Mouse (Mus musculus) kidney, postnatal 0 days (tissue): ENCODE data around the gene Gna14. TPM values are rescaled to one million over a fixed set of nuclear protein-coding genes. Genes with fewer than 3 reads are reported as not detected.

Source experiments
- ATAC-seq: fragments of 200-750 bp; cut with Nextera tagmentation; replicated peaks from 2 replicates; pipeline ENCODE4 v1.8.0; 2017; ENCODE audit warnings: low read depth, moderate number of reproducible peaks, moderate TSS enrichment, moderate library complexity; ENCODE audit not compliant: low FRiP score
- DNase-seq: peaks from one replicate; pipeline ENCODE4 v3.0.0-alpha.2; 2016; ENCODE audit warnings: low spot score
- H3K27ac ChIP-seq: fragments of 300-500 bp; sonication (generic); 2 replicates; pipeline ENCODE4 v1.5.1; 2014; ENCODE audit warnings: mild to moderate bottlenecking
- H3K27me3 ChIP-seq: fragments of 300-500 bp; sonication (generic); 2 replicates; pipeline ENCODE4 v1.6.1; 2014; ENCODE audit warnings: low read length, mixed read lengths; ENCODE audit not compliant: insufficient read depth
- H3K36me3 ChIP-seq: fragments of 300-500 bp; sonication (generic); 2 replicates; pipeline ENCODE4 v1.6.1; 2014; ENCODE audit warnings: low read length, mixed read lengths; ENCODE audit not compliant: insufficient read depth
- H3K4me1 ChIP-seq: fragments of 300-500 bp; sonication (generic); replicated peaks from 2 replicates; pipeline ENCODE4 v1.6.1; 2014; ENCODE audit warnings: antibody characterized with exemption, low read length, mixed read lengths; ENCODE audit not compliant: insufficient read depth
- H3K4me2 ChIP-seq: fragments of 300-500 bp; sonication (generic); 2 replicates; pipeline ENCODE4 v1.6.1; 2014; ENCODE audit warnings: mild to moderate bottlenecking, low read length, moderate library complexity, mixed read lengths
- H3K4me3 ChIP-seq: fragments of 300-500 bp; sonication (generic); replicated peaks from 2 replicates; pipeline ENCODE4 v1.5.1; 2014; ENCODE audit warnings: low read depth, low read length
- H3K9ac ChIP-seq: fragments of 300-500 bp; sonication (generic); 2 replicates; pipeline ENCODE4 v1.6.1; 2014; ENCODE audit warnings: low read depth, low read length
- H3K9me3 ChIP-seq: fragments of 300-500 bp; sonication (generic); replicated peaks from 2 replicates; pipeline ENCODE4 v1.6.1; 2016; ENCODE audit warnings: low read length, inconsistent platforms, mixed read lengths
- CTCF ChIP-seq: IDR thresholded peaks from 2 replicates; pipeline ENCODE4 v1.5.1; 2016; ENCODE audit warnings: antibody characterized with exemption, low read depth, mild to moderate bottlenecking, moderate library complexity
- WGBS: fragments of 180-500 bp; shearing (Covaris S2); extraction: QIAGEN DNeasy Blood & Tissue Kit; methylation state at CpG from one replicate; pipeline ENCODE4 v1.1.7; 2014; 5-methylcytosine and 5-hydroxymethylcytosine counted together
- polyA plus RNA-seq: library from polyadenylated mRNA; unstranded; fragments of >200 nt; fragmentation: Nextera tagmentation; extraction: Ambion mirVana; gene quantifications from 2 replicates; pipeline ENCODE4 v1.2.1, GENCODE M21; 2015

The Gna14 gene
- polyA plus RNA-seq, 1 experiment from 2014 or later = 9.8 TPM

DNA sequence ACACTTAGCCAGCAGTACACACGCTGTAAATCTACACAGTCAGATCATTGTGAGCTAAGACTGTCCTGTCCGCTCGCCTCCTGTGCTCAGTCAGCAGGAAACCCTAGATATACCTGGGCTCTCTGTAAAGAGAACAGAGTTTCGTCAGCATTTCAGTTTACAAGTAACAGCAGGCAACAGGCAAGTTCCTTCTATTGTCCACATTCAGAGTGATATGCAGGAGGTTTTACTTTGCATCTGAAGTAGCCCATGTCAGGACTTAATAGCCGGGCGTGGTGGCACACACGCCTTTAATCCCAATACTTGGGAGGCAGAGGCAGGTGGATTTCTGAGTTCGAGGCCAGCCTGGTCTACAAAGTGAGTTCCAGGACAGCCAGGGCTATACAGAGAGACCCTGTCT is 166.5 kb downstream of the Gna14 start:
- Histone ChIP-seq H3K4me2 (no peak overlapping the region), H3K9me3 (no peaks in the 10 kb centered on the region), H3K4me3 (no peak overlapping the region), H3K27ac (no peak overlapping the region), H3K36me3 (no peaks in the 10 kb centered on the region), H3K4me1 (0 out of 2 replicates have a peak, but pooled peaks cover 7% of the 10 kb centered on the region), H3K9ac (no peak overlapping the region), H3K27me3 (no peaks in the 10 kb centered on the region)
- DNase-seq (no peak), ATAC-seq (no peak)
- TF ChIP-seq CTCF = no peak
- WGBS = 78% methylated on average over 8 of the region's 8 CpGs

DNA sequence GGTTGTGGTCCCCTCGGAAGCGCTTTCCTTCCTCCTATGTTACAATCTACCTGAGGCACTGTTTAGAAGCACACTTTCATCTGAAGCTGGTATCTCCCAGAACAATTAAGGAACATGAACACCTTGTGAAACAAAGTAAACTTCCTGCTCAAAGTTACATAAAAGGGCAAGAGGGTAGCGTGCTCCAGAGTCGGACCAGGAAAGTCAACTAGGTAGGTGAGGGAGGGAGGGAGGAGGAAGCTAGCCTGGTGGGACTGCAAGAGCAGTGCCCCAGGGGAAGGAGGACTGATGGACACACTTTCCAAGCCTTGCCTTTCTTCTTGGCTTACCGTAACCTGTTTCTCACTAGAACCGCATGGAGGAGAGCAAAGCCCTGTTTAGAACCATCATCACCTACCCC is 172.1 kb downstream of the Gna14 start:
- no peaks in the 10 kb centered on the region for H3K9me3 ChIP-seq
- TF ChIP-seq CTCF = no peak
- no peak overlapping the region for H3K27ac ChIP-seq
- H3K27me3 ChIP-seq = no peaks in the 10 kb centered on the region
- no peaks in the 10 kb centered on the region for H3K36me3 ChIP-seq
- H3K9ac ChIP-seq = no peak overlapping the region
- DNase-seq (no peak), ATAC-seq (no peak)
- H3K4me2 ChIP-seq = no peak overlapping the region
- 79% methylated on average over 6 of the region's 6 CpGs for WGBS
- no peaks in the 10 kb centered on the region for H3K4me1 ChIP-seq
- H3K4me3 ChIP-seq = no peak overlapping the region

DNA sequence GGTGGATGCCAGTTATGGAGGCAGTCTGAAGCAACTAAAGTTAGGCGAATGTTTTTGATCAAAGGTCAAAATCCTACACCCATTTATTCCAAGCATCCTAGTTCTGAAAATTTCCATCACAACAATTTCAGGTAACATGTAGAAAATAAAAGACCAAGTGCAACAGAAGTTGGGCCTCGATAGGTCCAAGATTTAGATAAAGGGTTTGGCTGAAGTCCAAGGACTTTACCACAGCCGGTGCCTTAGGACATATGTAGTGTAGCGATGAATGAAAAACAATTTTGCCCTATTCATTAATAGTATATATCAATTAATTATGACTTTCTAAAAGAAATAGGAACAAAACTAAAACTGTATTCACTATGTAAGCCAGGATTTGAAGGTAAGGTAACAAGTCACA is 187.6 kb downstream of the Gna14 start:
- H3K9ac ChIP-seq = no peak overlapping the region
- no peak for DNase-seq
- no peak overlapping the region for H3K27ac ChIP-seq
- H3K27me3 ChIP-seq = no peaks in the 10 kb centered on the region
- no peaks in the 10 kb centered on the region for H3K36me3 ChIP-seq
- no peak overlapping the region for H3K4me2 ChIP-seq
- no peaks in the 10 kb centered on the region for H3K9me3 ChIP-seq
- WGBS = 80% methylated on average over 4 of the region's 4 CpGs
- TF ChIP-seq CTCF = no peak
- H3K4me3 ChIP-seq = no peak overlapping the region
- no peak for ATAC-seq
- no peaks in the 10 kb centered on the region for H3K4me1 ChIP-seq

DNA sequence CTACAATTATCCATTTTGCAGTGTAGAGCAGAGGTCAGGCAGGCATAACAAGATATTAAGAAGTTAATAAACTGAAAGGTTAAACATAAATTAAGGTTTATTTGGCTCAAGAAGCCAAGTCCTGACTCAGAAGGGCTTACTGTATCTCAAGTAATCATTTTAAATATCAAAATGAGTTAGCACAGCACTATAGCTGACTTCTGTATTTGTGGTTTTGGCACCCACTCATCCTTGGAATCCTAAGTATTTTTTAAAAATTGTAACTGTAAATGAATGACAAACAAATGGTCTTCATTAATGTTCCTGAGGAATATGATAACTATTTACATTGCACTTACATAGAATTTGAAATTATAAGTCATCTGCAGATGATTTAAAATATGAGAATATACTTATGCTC is 189.4 kb downstream of the Gna14 start:
- DNase-seq = peak; percentile 6
- H3K4me1 ChIP-seq = no peaks in the 10 kb centered on the region
- no peak overlapping the region for H3K9ac ChIP-seq
- no peaks in the 10 kb centered on the region for H3K36me3 ChIP-seq
- no peak overlapping the region for H3K4me3 ChIP-seq
- H3K9me3 ChIP-seq = no peaks in the 10 kb centered on the region
- TF ChIP-seq CTCF = no peak
- no peaks in the 10 kb centered on the region for H3K27me3 ChIP-seq
- H3K4me2 ChIP-seq = no peak overlapping the region
- no peak for ATAC-seq
- H3K27ac ChIP-seq = no peak overlapping the region

DNA sequence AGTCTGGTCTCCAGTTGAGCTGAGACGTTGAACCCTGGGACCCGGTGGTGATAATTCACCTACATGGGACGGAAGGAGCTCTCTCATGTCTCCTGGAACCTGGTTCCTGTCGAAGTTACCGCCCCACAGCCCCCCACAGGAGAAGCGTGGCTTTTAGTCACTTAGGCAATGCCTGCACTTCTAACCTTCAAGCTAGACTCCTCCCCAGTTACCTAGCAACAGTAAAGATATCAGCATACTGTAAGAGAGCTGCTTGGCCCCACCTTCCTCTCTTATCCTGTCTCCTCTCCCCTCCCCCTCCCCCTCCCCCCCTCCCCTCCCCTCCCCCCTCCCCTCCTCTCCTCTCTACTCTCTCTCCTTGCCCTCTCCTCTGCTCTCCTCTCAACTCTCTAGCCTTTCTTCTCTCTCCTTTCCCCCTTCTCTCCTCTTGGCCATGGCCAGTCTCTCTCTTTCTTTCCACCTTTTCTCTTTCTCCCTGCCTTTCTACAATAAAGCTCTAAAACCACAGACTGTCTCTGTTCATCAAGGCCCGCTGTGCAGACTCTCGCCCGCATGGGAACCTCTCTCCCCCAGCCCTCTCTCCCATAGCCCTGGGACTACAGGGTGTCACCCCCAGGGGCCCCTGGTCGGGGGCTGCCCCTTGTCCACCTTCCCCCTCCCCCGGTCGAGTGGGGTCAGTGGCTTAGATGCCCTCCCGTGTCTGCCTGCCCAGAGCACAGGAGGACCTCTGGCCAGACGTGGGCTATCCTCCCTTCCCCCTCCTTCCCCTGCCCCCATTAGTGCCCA is 190.2 kb downstream of the Gna14 start:
- Histone ChIP-seq H3K27me3 (no peaks in the 10 kb centered on the region), H3K4me3 (no peak overlapping the region), H3K4me1 (no peaks in the 10 kb centered on the region), H3K9ac (no peak overlapping the region), H3K36me3 (no peaks in the 10 kb centered on the region), H3K9me3 (no peaks in the 10 kb centered on the region), H3K4me2 (no peak overlapping the region), H3K27ac (no peak overlapping the region)
- WGBS = 20% methylated on average over 14 of the region's 14 CpGs
- DNase-seq (no peak), ATAC-seq (peak; percentile 63; the same call in 1 of the 2 replicates)
- no peak for TF ChIP-seq CTCF
